Mouse (Mus musculus): ENCODE measurements around the gene Rpl22l1. TPM values are rescaled to one million over a fixed set of nuclear protein-coding genes. Genes with fewer than 3 reads are reported as not detected.
"Not testable (repeated sequence)": the region's sequence is repeated elsewhere in the genome, so short reads cannot be mapped to it uniquely, and the experiment has no call there.

Rpl22l1 gene
- polyA plus RNA-seq (2017; shearing (Covaris generic)), result 100 to 1,000 TPM; 673 to 732 TPM

DNA sequence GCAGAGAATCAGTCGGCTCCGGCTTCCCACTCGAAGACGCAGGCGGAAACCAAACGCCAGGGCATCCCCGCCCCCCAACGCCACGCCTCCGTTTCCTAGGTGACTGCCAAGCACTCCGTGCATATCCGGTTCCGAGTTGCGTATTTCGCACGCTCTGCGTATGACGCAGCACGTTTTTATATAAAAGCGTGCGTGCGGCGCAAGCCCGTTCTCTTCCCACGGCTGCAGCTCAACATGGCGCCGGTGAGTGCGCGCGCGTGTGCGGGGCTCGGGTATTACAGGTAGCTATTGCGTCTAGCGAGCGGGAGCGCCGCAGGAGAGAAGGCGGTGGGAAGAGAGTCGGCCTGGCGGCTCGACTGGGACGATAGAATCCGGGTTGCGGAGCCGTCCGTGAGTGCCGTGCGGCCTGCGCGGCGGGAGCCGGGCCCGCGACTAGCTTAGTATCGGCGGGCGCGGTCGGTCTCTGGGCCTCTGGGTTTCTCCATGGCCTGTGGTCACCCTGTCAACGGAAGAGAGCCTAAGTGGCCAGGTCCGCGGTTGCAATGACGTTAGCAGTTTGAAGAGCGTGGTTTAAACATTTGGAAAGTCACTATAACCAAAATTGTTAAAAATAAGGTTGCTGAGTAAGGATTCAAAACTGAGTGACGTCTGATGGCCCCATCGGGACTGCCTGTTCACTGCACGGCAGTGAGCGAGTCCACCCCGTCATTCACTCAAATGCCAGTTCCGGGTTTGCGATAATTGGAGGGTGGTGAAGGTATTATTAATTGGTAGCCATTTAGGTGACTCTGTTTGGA, at the start of gene Rpl22l1:
Gene Rpl22l1 (plus strand): TSS at position 136 of the 797 bp plus-strand sequence.
- ATAC-seq, result peak; percentile 98

DNA sequence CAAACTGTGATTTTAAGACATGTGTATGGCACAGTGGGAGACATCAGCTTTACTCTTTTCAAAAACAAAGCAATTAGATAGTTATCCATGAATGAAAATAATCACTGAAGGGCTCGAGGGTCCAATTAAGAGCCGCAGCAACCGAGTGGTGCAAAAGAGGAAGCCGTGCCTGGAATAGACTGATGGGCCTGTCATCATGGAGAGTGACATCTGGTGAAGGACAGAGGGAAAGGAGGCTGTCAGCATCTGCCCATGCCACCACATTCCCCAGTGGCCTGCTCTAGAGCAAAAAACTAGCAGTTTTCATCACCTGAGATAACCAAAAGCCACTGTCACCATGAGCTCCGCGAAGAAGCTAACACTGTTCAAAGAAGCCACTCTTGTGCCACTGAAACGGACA, 49.8 kb upstream of the Rpl22l1 start:
- no peak for ATAC-seq

DNA sequence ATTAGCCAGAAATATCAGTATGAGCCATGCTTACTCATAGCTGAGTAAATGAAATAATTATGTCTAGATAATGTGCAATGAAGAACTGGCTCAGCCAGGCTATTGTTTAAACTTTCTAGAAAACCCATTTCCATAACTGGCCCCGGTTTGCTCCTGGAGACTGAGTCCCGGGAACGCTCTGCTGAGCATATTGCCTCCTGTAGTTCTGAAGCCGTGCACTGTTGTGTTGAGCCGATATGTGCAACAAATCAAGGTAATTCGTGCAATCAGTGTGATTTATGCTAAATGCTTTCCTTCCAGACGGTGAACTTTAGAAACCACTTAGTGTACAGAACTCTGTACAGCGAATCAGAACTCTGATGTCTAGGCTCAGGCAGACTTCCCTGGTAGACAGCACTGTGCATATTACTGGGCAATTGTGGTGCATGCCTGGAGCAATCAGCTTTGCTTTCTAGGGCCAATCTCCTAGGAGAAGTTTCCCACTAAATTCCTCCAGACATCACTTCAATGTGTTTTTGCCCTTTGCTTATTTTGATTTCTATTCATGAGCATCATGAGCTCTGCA, 43.9 kb upstream of the Rpl22l1 start:
- no peak for ATAC-seq

DNA sequence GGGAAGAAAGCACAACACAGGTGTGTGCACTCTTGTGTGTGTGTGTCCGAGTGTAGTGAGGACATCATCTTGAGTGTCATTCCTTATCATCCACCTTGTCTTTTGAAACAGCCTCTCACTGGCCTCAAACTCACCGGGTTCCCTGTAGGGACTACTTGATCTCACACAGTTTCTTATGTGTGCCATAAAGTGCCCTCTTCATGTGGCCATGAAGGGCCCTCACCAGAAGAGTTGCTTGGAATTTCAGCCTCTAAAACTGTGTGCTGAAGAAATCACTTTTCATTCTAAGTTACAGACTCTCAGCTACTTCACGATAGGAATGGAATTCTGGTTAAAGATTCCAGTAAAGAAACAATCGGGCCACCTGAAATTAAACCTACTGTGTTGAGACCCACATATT, 38.3 kb upstream of the Rpl22l1 start:
- no peak for ATAC-seq

DNA sequence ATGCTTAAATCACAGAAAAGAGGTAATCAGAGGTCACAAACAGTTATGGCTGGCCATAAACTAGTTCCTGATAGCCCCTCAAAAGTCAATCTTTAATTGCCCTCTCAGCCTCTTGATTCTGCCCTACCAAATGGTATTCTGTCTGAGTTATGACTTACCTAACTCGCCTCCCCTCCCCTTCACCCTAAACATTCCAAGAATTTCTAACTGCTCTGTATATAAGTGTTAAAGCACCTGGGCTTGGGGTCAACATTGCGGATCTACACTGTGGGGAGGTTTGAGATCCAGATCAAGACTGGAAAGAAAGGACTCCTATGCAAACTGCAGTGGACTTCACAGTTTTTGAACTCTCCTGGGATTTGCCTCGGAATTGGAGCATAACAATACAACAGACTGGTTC, 37.0 kb upstream of the Rpl22l1 start:
- no peak for ATAC-seq

DNA sequence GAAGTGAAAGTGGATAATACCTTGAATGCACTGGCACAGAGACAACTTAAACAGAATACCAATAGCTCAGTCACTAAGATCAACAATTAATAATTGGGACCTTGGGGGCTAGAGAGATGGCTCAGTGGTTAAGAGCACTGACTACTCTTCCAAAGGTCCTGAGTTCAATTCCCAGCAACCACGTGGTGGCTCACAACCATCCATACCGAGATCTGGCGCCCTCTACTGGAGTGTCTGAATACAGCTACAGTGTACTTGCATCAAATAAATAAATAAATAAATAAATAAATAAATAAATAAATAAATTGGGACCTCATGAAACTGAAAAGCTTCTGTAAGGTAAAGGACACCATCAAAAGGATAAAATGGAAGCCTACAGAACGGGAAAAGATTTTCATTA, 32.3 kb upstream of the Rpl22l1 start:
- ATAC-seq, result not testable (repeated sequence)

DNA sequence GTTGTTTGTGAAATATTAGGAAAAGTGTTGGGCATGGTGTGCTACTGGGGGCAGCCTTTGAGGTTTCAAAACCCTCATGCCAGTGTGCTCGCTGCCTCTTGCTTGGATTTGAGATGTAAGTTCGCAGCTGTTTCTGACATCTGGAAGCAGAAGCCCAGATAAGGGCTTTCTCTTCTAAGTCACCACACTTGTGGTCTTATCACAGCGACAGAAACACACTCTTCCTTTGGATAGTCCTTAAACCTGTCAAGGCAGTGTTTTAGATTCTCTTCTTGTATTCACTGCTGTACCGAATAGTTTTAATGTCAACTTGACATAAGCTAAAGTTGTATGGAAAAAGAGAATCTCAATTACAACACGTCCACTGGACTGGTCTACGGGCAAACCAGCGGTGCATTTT, 29.9 kb upstream of the Rpl22l1 start:
- no peak for ATAC-seq

DNA sequence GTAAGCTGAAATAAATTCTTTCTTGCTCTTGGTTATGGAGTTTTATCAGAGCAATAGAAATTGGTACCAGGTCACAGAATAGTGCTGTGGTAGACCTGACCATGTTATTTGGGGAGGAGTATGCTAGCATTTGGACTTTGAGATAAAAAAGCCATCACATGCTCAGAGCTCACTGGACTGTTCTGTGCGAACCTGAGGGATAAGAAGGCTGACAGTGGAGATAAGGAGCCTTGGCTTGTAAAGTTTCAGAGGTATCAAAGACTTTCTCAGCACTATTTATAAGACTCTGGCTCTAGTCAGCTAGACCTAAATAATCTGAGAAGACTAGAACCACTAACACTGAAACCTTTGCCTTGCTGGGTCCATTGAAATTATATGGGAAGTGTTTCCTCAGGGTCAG, 29.3 kb upstream of the Rpl22l1 start:
- ATAC-seq, result no peak

DNA sequence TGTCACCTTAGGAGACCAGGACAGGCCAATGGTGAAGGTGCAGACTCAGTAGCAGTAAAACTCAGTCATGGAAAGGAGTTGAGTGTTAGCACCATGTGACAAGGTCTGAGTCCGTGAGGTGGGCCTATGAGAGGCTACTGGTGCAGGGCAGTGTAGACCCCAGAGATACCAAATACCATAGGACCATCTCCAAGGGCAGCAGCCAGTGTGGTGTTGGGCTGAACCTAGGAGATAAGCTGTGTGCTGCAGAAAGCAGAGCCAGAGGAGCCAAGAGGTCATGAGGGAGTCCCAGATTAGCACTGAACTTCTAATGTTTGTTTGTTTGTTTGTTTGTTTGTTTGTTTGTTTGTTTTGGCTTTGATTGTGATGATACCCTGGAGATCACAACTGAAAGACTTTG, 28.7 kb upstream of the Rpl22l1 start:
- ATAC-seq, result no peak

DNA sequence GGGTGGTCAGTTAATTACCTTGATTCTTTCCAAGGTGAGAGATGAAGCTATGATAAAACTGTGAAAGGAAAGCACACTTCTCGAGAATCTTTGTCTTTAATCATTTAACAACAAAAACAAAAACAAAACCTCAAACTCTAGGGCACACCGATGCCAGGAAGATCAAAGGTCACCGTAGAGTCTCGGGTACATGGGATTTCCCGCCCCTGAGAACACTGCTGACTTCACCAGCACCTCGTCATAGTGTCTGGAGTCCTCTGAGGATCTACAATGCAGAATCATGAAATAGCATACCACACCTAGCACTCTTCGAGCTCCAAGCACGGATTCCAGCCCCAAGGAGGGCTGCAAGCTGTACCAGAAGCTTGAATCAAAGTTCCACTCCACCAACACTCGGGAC, 24.7 kb upstream of the Rpl22l1 start:
- ATAC-seq, result peak; percentile 10

DNA sequence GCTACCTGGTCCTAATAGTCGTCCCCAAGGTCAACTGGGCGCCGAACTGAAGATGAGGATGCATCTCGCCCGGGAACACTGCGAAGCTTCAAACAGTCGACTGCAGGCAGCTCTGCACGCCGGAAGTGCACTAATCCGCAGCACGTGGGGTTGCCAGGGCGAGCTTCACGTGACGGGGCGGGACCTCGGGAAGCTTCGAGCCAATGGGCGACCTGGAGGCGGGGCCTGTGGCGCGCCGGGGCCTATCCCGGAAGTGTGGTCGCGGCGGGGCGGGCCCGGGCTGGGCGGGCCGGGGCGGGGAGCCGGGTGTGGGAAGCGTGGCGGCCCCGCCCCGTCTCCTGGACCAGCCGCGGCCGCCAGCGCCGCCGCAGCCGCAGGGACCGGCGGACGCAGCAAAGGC, 24.2 kb upstream of the Rpl22l1 start, which contains the start of gene Eif5a2:
Gene Eif5a2 (plus strand): TSS at position 283 of the 400 bp plus-strand sequence.
- ATAC-seq, result peak; percentile 98

DNA sequence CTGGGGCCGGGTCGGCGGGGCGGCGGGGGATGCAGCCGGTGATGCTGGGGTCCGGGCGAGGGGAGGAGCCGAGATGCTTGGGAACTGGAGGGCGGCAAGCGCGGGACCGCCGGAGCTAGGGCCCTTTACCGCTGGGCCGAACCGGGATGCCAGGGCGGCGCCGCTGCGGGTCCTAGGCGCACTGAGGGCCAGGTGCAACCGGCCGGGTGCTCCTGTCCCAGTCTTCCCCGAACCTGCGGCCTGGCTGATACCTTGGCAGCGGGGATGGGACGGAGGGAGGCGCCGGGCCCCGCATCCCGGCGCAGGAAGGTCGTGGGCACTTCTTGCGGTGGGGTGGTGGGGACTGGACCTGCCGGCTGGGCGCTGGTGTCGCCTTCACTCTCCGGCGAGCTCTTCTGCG, 23.8 kb upstream of the Rpl22l1 start:
- ATAC-seq, result no peak

DNA sequence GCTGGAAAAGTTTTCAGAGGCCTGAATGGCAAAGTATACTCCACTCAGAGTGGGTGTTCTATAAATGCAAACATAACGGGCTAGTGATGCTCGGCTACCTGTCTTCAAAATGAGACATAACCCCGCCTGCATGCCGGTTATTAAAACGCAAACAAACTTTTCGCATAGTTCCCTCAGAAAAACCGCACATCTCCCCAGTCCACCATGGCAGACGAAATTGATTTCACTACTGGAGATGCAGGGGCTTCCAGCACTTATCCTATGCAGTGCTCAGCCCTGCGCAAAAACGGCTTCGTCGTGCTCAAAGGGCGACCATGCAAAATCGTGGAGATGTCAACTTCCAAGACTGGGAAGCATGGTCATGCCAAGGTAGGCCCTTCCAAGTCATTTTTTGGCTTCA, 23.4 kb upstream of the Rpl22l1 start:
- ATAC-seq, result no peak

DNA sequence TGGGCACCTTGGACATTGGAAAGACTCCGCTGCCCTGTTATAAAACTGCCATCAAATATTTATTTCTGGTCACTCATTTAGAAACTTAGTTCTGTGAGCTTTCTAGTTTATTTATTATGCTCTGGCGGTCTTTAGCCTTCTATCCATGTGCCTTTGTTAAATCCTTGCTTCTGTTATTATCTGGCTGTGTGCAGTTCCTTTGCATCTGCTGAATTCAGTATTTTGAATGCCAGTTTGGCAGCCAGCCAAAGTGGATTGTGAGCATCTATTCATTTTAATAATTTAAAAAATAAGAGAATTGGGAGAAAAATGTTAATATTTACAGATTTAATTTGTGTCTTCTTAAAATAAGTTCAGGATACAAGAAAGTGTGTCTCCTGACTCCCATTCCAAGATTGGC, 21.1 kb upstream of the Rpl22l1 start:
- ATAC-seq, result no peak

DNA sequence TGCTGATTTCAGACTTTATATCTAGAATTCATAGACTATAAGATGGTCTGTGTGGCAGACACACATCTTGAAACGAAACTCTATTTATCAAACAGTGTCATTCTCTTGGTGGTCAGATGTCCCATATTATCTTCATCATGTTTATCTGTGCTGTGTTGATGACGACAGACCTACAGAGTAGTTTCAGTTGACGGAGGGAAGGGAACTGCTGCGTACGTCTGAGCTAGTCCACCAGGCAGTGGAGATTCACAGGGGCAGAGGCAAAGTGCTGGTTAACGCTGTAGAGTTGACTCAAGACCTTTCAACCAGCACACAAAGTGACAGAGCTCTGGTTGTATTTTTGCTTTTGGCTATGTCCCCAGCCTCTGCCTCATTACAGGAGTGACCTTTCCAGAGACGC, 10.4 kb upstream of the Rpl22l1 start:
- no peak for ATAC-seq

DNA sequence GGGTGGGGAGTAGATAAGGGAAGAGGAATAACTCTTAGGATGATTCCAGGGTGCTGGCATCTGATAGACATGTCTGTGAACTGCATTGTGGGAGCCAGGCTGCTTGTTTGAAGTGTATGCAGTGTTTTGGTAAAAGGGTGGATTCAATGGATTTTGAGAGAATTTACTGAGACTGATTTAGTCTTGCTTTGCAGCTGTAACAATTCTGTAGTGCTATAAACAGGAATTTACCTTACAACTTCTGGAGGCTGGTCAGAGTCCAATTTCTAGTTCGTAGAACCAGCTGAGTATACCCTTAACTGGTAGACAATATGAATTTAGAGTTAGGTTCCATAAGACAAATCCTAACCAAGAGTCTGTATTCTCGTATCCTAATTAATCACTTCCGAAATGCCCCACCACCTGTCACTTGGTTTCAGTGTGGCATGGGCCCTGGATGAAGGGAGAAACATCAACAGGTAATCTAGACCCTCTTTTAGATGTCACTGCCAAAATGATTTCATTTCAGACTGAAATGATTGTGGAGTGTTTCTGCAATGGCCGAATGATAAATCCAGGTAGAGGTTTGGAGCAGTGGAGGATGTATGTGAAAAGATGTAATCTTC, 2.9 kb downstream of the Rpl22l1 start:
- no peak for ATAC-seq

DNA sequence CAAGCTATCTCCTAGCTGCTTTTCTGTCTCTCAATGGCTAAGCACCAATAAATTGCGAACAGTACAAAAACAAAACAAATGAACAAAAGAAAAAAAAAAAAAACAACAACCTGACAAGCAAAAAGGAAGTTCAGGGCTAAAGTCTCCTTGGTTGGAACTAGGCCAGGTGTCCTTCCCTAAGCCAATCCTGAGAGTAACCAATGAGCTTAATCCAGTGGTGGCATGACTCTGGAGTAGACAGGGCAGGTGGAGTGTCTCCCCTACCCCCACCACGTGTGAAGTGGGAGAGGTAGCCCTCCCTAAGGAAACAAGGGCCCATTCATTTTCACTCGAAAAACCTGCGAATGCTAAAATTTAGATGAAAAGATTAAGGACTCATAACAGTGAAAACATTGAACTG, 6.2 kb downstream of the Rpl22l1 start:
- no peak for ATAC-seq

DNA sequence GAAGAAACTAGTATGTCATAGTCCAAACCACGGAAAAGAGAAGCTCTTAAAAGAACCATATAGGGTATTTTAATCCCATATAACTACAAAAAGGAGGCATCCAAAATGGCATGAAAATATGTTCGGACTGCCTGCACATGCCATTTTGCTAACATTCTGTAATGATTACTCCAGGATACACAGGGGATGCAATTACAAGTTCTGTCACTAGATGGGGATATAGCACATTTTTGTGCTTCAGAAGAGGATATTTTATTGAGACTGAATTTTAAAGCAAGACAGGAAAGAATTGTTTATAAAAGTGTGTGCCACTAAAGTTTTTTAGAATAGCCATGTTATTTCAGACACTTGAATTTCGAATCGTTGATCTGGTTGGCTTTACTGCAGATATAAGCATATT, 9.1 kb downstream of the Rpl22l1 start:
- peak; percentile 78 for ATAC-seq

DNA sequence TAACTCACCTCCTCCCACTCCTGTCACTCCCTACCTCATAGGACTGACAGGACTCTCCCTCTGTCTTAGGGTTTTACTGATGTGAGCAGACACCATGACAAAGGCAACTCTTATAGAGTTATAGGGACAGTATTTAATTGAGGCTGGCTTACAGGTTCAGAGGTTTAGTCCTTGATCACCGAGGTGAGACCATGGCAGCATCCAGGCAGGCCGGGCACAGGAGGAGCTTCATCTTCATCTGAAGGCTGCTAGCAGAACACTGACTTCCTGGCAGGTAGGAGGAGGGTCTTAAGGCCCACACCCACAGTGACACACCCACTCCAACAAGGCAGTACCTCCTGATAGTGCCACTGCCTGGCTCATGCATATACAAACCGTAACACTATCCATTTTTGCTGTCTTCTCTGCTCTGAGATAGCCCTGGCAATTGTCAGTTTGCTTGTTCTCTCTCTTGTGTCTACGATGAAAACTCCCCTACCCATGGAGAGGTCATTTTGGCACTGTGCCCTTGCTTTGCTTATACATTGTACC, 10.8 kb downstream of the Rpl22l1 start:
- no peak for ATAC-seq

DNA sequence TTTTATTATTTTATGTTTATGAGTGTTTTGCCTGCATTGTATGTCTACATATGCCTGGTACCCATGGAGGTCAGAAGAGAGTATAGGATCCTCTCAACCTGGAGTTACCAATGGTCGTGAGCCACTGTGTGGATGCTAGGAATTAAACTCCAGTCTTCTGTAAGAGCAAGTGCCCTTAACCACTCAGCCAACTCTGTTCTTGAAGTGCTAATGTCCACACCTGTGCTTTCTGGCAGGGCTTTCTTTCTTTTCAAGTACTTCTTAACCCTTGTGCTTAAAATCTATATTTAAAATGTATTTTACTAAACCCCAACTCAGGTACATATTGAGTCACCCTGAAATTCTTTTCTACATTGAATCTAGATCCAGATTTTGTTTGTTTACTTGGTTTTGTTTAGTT, 21.0 kb downstream of the Rpl22l1 start:
- no peak for ATAC-seq

DNA sequence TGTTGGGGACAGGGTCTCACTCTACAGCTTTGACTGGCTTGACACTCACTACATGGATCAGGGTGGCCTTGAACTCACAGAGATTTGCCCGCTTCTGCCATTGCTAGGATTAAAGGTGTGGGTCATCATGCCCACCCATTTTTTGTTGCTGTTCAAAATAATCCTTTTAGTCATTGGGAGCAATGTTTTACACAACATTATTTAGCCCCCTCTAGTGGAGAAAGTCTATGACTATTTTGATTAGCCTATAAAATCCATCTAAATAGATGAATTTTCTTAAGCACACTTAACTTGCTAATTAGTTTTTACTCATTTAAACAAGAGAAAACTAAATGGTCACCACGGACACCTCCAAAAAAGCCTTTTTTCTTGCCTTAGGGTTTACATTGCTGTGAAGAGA, 22.4 kb downstream of the Rpl22l1 start:
- ATAC-seq, result no peak

DNA sequence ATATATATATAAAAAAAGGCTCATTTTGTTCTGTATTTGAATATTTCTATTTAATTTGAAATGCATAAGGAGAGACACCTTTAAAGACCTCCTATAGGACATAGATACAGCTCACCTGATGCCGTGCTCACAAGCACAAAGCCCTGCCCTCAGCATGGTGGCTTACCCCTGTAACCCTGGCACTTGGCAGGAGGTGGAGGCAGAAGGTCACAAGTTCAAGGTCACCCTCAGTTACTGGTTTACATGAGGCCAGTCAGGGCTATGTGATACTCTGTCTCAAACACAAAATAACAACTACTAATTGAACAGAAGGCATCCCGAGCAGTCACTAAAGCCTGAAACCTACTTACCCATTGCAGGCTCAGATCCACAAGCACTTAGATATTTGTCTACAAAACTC, 24.2 kb downstream of the Rpl22l1 start:
- no peak for ATAC-seq

DNA sequence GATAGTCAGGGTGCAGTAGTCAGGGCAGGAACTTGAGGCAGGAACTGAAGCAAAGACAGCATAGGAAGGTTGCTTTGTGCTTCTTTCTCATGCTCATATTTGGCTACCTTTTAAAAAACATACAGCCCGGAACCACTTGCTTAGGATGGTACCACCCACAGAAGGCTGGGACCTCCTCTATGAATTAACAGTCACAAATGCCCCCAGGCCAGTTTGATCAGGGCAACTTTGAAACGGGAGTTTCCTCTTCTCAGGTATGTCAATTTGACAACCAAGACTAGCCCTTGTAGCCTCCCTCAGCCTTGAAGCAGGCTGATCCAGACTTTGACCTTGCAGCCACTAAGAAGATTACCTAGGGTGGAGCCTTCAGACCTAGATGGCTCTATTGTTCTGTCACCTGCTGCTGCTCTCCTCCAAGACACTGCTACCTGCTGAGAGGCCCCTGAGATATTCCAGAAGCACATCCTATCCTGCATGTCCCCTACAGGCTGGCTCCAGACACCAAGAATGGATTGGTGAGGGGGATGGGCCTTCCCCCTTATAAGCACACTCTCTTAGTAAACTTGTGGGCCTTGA, 31.6 kb downstream of the Rpl22l1 start:
- no peak for ATAC-seq

Data from activated CD4-positive, CD25-positive, alpha-beta regulatory T cell, adult 4 months (primary cell).